Mouse (Mus musculus) liver, embryonic 14.5 days (tissue): ENCODE measurements around the gene Twist1. TPM values are rescaled to one million over a fixed set of nuclear protein-coding genes. Genes with fewer than 3 reads are reported as not detected.

Source experiments
- ATAC-seq: fragments of 200-750 bp; cut with Nextera tagmentation; 2 replicates; pipeline ENCODE4 v1.8.0; 2017; ENCODE audit warnings: moderate number of reproducible peaks, mild to moderate bottlenecking, moderate library complexity; ENCODE audit not compliant: insufficient read depth
- DNase-seq, 3 experiments: peaks; one replicate each; pipeline ENCODE4 v3.0.0-alpha.2; 2012 to 2013; ENCODE audit warnings: low read depth in 3 of 3, low spot score in 3 of 3
- H3K27ac ChIP-seq: fragments of 300-500 bp; sonication (generic); 2 replicates; pipeline ENCODE4 v1.5.1; 2014; ENCODE audit warnings: moderate library complexity, mild to moderate bottlenecking, control low read depth, inconsistent platforms
- H3K27me3 ChIP-seq: fragments of 300-500 bp; sonication (generic); 2 replicates; pipeline ENCODE4 v1.6.1; 2014; ENCODE audit warnings: mild to moderate bottlenecking, low read length, moderate library complexity; ENCODE audit not compliant: control insufficient read depth, insufficient read depth
- H3K36me3 ChIP-seq: fragments of 300-500 bp; sonication (generic); replicated peaks from 2 replicates; pipeline ENCODE4 v1.6.1; 2014; ENCODE audit warnings: low read depth; ENCODE audit not compliant: control insufficient read depth, insufficient read depth
- H3K4me1 ChIP-seq, 2 experiments: fragments of 200-500 bp in 1 of 2; fragments of 300-500 bp in 1 of 2; sonication (generic) in 1 of 2; replicated peaks; 2 replicates each; pipeline ENCODE4 v1.6.1; 2012 to 2014; ENCODE audit warnings: antibody characterized with exemption in 1 of 2, inconsistent platforms in 1 of 2, low read length in 1 of 2; ENCODE audit not compliant: control insufficient read depth in 2 of 2, insufficient read depth in 2 of 2
- H3K4me2 ChIP-seq: fragments of 300-500 bp; sonication (generic); 2 replicates; pipeline ENCODE4 v1.6.1; 2014; ENCODE audit warnings: low read depth, mild to moderate bottlenecking, control low read depth, moderate library complexity
- H3K4me3 ChIP-seq, 2 experiments: fragments of 200-500 bp in 1 of 2; fragments of 300-500 bp in 1 of 2; sonication (generic) in 1 of 2; 2 replicates each; pipeline ENCODE4 v1.5.1; 2012 to 2014; ENCODE audit warnings: low read depth in 2 of 2, low read length in 2 of 2, mild to moderate bottlenecking in 2 of 2, control low read depth in 1 of 2, inconsistent platforms in 1 of 2, moderate library complexity in 1 of 2; ENCODE audit not compliant: insufficient read depth in 1 of 2
- H3K9ac ChIP-seq: fragments of 300-500 bp; sonication (generic); replicated peaks from 2 replicates; pipeline ENCODE4 v1.6.1; 2014; ENCODE audit warnings: mild to moderate bottlenecking, control low read depth, moderate library complexity
- H3K9me3 ChIP-seq: fragments of 300-500 bp; sonication (generic); 2 replicates; pipeline ENCODE4 v1.6.1; 2016; ENCODE audit warnings: low read length, mixed read lengths; ENCODE audit not compliant: control insufficient read depth
- CTCF ChIP-seq: IDR thresholded peaks from 2 replicates; pipeline ENCODE4 v1.5.1; 2016; ENCODE audit warnings: antibody characterized with exemption, low read depth, control low read depth
- EP300 ChIP-seq: IDR thresholded peaks from 2 replicates; pipeline ENCODE4 v1.6.1; 2016; ENCODE audit warnings: antibody characterized with exemption, low read depth
- WGBS: fragments of 180-500 bp; shearing (Covaris S2); extraction: QIAGEN DNeasy Blood & Tissue Kit; methylation state at CpG from one replicate; pipeline ENCODE4 v1.1.7; 2014; ENCODE audit not compliant: insufficient replicate concordance; 5-methylcytosine and 5-hydroxymethylcytosine counted together
- polyA plus RNA-seq, 2 experiments: library from polyadenylated mRNA; depleted of rRNA in 1 of 2; stranded (reverse) in 1 of 2; unstranded in 1 of 2; fragments of >200 nt; fragmentation: Nextera tagmentation in 1 of 2; extraction: Ambion mirVana in 1 of 2; gene quantifications; 2 replicates each; pipeline versions ENCODE4 v1.2.1 to v1.2.3; 2012 to 2014

Gene Twist1
- polyA plus RNA-seq, 2 experiments: 0.06 to 0.63 TPM

GRCm38 (mm10) chr12:33967514-33967913 is 10.0 kb downstream of the Twist1 start:
- 2% methylated on average over 21 of the region's 21 CpGs for WGBS
- no peak for DNase-seq
- peaks cover 66% of the 10 kb centered on the region for H3K27me3 ChIP-seq

GRCm38 (mm10) chr12:33968041-33968897 is 10.8 kb downstream of the Twist1 start:
- H3K36me3 ChIP-seq: no peaks in the 10 kb centered on the region
- no peak overlapping the region for H3K27ac ChIP-seq
- no peak overlapping the region for H3K9ac ChIP-seq
- H3K4me1 ChIP-seq: no peaks in the 10 kb centered on the region
- H3K27me3 ChIP-seq: peaks cover 59% of the 10 kb centered on the region
- H3K9me3 ChIP-seq: no peaks in the 10 kb centered on the region
- no peak overlapping the region for H3K4me2 ChIP-seq
- WGBS: 2% methylated on average over 37 of the region's 37 CpGs
- H3K4me3 ChIP-seq: no peak overlapping the region
- ATAC-seq (no peak), DNase-seq (no peak)
- no peak for TF ChIP-seq CTCF
- TF ChIP-seq EP300: no peak

More at GRCm38 (mm10) chr12:33967514-33967913, 10.0 kb downstream of the Twist1 start:
- Histone ChIP-seq H3K9me3 (no peaks in the 10 kb centered on the region), H3K4me2 (no peak overlapping the region), H3K9ac (no peak overlapping the region), H3K36me3 (no peaks in the 10 kb centered on the region), H3K27ac (no peak overlapping the region), H3K4me3 (peak overlapping the region in 1 of 2 experiments; percentile 13; a peak in 1 of 4 replicates), H3K4me1 (no peaks in the 10 kb centered on the region)
- no peak for ATAC-seq
- no peak for TF ChIP-seq EP300
- TF ChIP-seq CTCF: no peak

GRCm38 (mm10) chr12:33968898-33969178 is 11.4 kb downstream of the Twist1 start:
- ATAC-seq (no peak), DNase-seq (no peak)
- Histone ChIP-seq H3K27me3 (peaks cover 53% of the 10 kb centered on the region), H3K27ac (no peak overlapping the region), H3K4me1 (no peaks in the 10 kb centered on the region), H3K36me3 (no peaks in the 10 kb centered on the region), H3K4me3 (no peak overlapping the region), H3K9ac (no peak overlapping the region), H3K9me3 (no peaks in the 10 kb centered on the region), H3K4me2 (no peak overlapping the region)
- TF ChIP-seq CTCF (no peak), EP300 (no peak)
- 14% methylated on average over 4 of the region's 4 CpGs for WGBS

- H3K4me1 ChIP-seq: no peaks in the 10 kb centered on the region
- H3K9me3 ChIP-seq: no peaks in the 10 kb centered on the region
- TF ChIP-seq EP300 (no peak), CTCF (no peak)
- H3K27me3 ChIP-seq: no peaks in the 10 kb centered on the region
- H3K27ac ChIP-seq: no peak overlapping the region
- no peak overlapping the region for H3K4me2 ChIP-seq
- no peak overlapping the region for H3K9ac ChIP-seq
- no peak for DNase-seq
- no peaks in the 10 kb centered on the region for H3K36me3 ChIP-seq
- 54% methylated on average over 4 of the region's 4 CpGs for WGBS
- no peak overlapping the region for H3K4me3 ChIP-seq
- no peak for ATAC-seq
Measured at GRCm38 (mm10) chr12:33980159-33980558, 22.7 kb downstream of the Twist1 start.

- H3K9ac ChIP-seq: no peak overlapping the region
- H3K27ac ChIP-seq: no peak overlapping the region
- no peaks in the 10 kb centered on the region for H3K4me1 ChIP-seq
- no peak overlapping the region for H3K4me2 ChIP-seq
- WGBS: 50% methylated on average over 7 of the region's 7 CpGs
- no peak for TF ChIP-seq CTCF
- TF ChIP-seq EP300: no peak
- H3K9me3 ChIP-seq: no peaks in the 10 kb centered on the region
- no peaks in the 10 kb centered on the region for H3K27me3 ChIP-seq
- ATAC-seq (no peak), DNase-seq (no peak)
- H3K36me3 ChIP-seq: no peaks in the 10 kb centered on the region
- no peak overlapping the region for H3K4me3 ChIP-seq
Measured at GRCm38 (mm10) chr12:33981433-33981832, 24.0 kb downstream of the Twist1 start.
